Mouse (Mus musculus) limb, embryonic 15.5 days (tissue): ENCODE data around the gene Creb3l1. TPM values are rescaled to one million over a fixed set of nuclear protein-coding genes. Genes with fewer than 3 reads are reported as not detected.

Experiments used
- ATAC-seq: fragments of 200-750 bp; cut with Nextera tagmentation; 2 replicates; pipeline ENCODE4 v1.8.0; 2017; ENCODE audit warnings: low read depth, moderate TSS enrichment; ENCODE audit not compliant: insufficient number of reproducible peaks, low FRiP score, low TSS enrichment
- H3K27ac ChIP-seq: fragments of 300-500 bp; sonication (generic); 2 replicates; pipeline ENCODE4 v1.5.1; 2015; ENCODE audit warnings: moderate library complexity, mild to moderate bottlenecking, inconsistent platforms
- H3K27me3 ChIP-seq: fragments of 300-500 bp; sonication (generic); 2 replicates; pipeline ENCODE4 v1.6.1; 2015; ENCODE audit warnings: inconsistent platforms
- H3K36me3 ChIP-seq: fragments of 300-500 bp; sonication (generic); 2 replicates; pipeline ENCODE4 v1.6.1; 2015; ENCODE audit warnings: inconsistent platforms
- H3K4me1 ChIP-seq: fragments of 300-500 bp; sonication (generic); 2 replicates; pipeline ENCODE4 v1.6.1; 2015; ENCODE audit warnings: inconsistent platforms
- H3K4me2 ChIP-seq: fragments of 300-500 bp; sonication (generic); 2 replicates; pipeline ENCODE4 v1.6.1; 2015; ENCODE audit warnings: mild to moderate bottlenecking, inconsistent platforms
- H3K4me3 ChIP-seq: fragments of 300-500 bp; sonication (generic); 2 replicates; pipeline ENCODE4 v1.5.1; 2015; ENCODE audit warnings: mild to moderate bottlenecking, inconsistent platforms
- H3K9ac ChIP-seq: fragments of 300-500 bp; sonication (generic); 2 replicates; pipeline ENCODE4 v1.6.1; 2015; ENCODE audit warnings: inconsistent platforms
- H3K9me3 ChIP-seq: fragments of 300-500 bp; sonication (generic); 2 replicates; pipeline ENCODE4 v1.6.1; 2016; ENCODE audit warnings: inconsistent platforms
- WGBS: fragments of 180-500 bp; shearing (Covaris S2); methylation state at CpG from one replicate; pipeline ENCODE4 v1.1.7; 2015; 5-methylcytosine and 5-hydroxymethylcytosine counted together
- polyA plus RNA-seq: library from polyadenylated mRNA; unstranded; fragments of >200 nt; fragmentation: Nextera tagmentation; extraction: Ambion mirVana; gene quantifications from 2 replicates; pipeline ENCODE4 v1.2.1, GENCODE M21; 2015

Creb3l1 gene
- polyA plus RNA-seq, 1 experiment from 2014 or later: 30.4 TPM

GRCm38 (mm10) chr2:92029387-92030133 lies 5.3 kb upstream of the Creb3l1 start:
- no peak for ATAC-seq
- 66% methylated on average over 10 of the region's 10 CpGs for WGBS
- no peaks in the 10 kb centered on the region for H3K9me3 ChIP-seq
- H3K4me3 ChIP-seq: no peak overlapping the region
- H3K27ac ChIP-seq: no peak overlapping the region
- H3K9ac ChIP-seq: no peak overlapping the region
- peaks cover 7% of the 10 kb centered on the region; the same call in 1 of the 2 replicates for H3K27me3 ChIP-seq
- no peaks in the 10 kb centered on the region for H3K36me3 ChIP-seq
- H3K4me2 ChIP-seq: no peak overlapping the region
- H3K4me1 ChIP-seq: peaks cover 6% of the 10 kb centered on the region; the same call in 1 of the 2 replicates

- ATAC-seq: no peak
- Histone ChIP-seq H3K9ac (no peak overlapping the region), H3K4me3 (no peak overlapping the region), H3K27ac (no peak overlapping the region), H3K4me2 (no peak overlapping the region), H3K36me3 (no peaks in the 10 kb centered on the region), H3K4me1 (peaks cover 11% of the 10 kb centered on the region; the same call in 1 of the 2 replicates), H3K27me3 (peaks cover 7% of the 10 kb centered on the region; the same call in 1 of the 2 replicates), H3K9me3 (no peaks in the 10 kb centered on the region)
- 68% methylated on average over 11 of the region's 11 CpGs for WGBS
Observed at GRCm38 (mm10) chr2:92027811-92028590, 3.7 kb upstream of the Creb3l1 start.

GRCm38 (mm10) chr2:92025966-92026365 lies 1.7 kb upstream of the Creb3l1 start:
- H3K27ac ChIP-seq: no peak overlapping the region
- peaks cover 27% of the 10 kb centered on the region for H3K4me1 ChIP-seq
- no peak overlapping the region for H3K9ac ChIP-seq
- H3K4me3 ChIP-seq: no peak overlapping the region
- ATAC-seq: no peak
- no peak overlapping the region for H3K4me2 ChIP-seq
- H3K27me3 ChIP-seq: peaks cover 13% of the 10 kb centered on the region
- H3K36me3 ChIP-seq: no peaks in the 10 kb centered on the region
- WGBS: 68% methylated on average over 6 of the region's 6 CpGs
- H3K9me3 ChIP-seq: no peaks in the 10 kb centered on the region

GRCm38 (mm10) chr2:92025202-92025601 lies 900 bp upstream of the Creb3l1 start:
- Histone ChIP-seq H3K27me3 (peaks cover 13% of the 10 kb centered on the region), H3K4me1 (peaks cover 32% of the 10 kb centered on the region), H3K4me3 (no peak overlapping the region), H3K36me3 (no peaks in the 10 kb centered on the region), H3K27ac (no peak overlapping the region), H3K9me3 (no peaks in the 10 kb centered on the region), H3K9ac (no peak overlapping the region), H3K4me2 (no peak overlapping the region)
- no peak for ATAC-seq
- 83% methylated on average over 2 of the region's 2 CpGs for WGBS

GRCm38 (mm10) chr2:92023362-92024273 lies 684 bp downstream of the Creb3l1 start:
- Histone ChIP-seq H3K9me3 (no peaks in the 10 kb centered on the region), H3K4me2 (peak overlapping the region; percentile 84), H3K27me3 (peaks cover 13% of the 10 kb centered on the region), H3K27ac (peak overlapping the region; percentile 80), H3K4me1 (peaks cover 40% of the 10 kb centered on the region), H3K36me3 (no peaks in the 10 kb centered on the region), H3K9ac (peak overlapping the region; percentile 50), H3K4me3 (peak overlapping the region; percentile 60)
- whole genome bisulfite sequencing: 3% methylated on average over 56 of the region's 56 CpGs
- peak; percentile 54; the same call in 1 of the 2 replicates for ATAC-seq

- H3K36me3 ChIP-seq: no peaks in the 10 kb centered on the region
- H3K9ac ChIP-seq: no peak overlapping the region
- whole genome bisulfite sequencing: 42% methylated on average over 4 of the region's 4 CpGs
- H3K27me3 ChIP-seq: peaks cover 14% of the 10 kb centered on the region
- H3K4me2 ChIP-seq: peak overlapping the region; percentile 25; the same call in 1 of the 2 replicates
- no peaks in the 10 kb centered on the region for H3K9me3 ChIP-seq
- ATAC-seq: no peak
- peaks cover 51% of the 10 kb centered on the region for H3K4me1 ChIP-seq
- H3K27ac ChIP-seq: no peak overlapping the region
- no peak overlapping the region for H3K4me3 ChIP-seq
Observed at GRCm38 (mm10) chr2:92020676-92021265, 3.5 kb downstream of the Creb3l1 start.

GRCm38 (mm10) chr2:92017440-92017839 lies 6.9 kb downstream of the Creb3l1 start:
- no peak for ATAC-seq
- Histone ChIP-seq H3K4me1 (peaks cover 64% of the 10 kb centered on the region), H3K9ac (no peak overlapping the region), H3K9me3 (no peaks in the 10 kb centered on the region), H3K36me3 (no peaks in the 10 kb centered on the region), H3K4me3 (no peak overlapping the region), H3K27ac (no peak overlapping the region), H3K27me3 (peaks cover 8% of the 10 kb centered on the region; the same call in 1 of the 2 replicates), H3K4me2 (no peak overlapping the region)
- WGBS: 37% methylated on average over 1 of the region's 1 CpGs

GRCm38 (mm10) chr2:92016981-92017380 lies 7.3 kb downstream of the Creb3l1 start:
- WGBS: 54% methylated on average over 3 of the region's 3 CpGs
- H3K4me2 ChIP-seq: no peak overlapping the region

GRCm38 (mm10) chr2:92014891-92015290 lies 9.4 kb downstream of the Creb3l1 start:
- Histone ChIP-seq H3K4me1 (peaks cover 66% of the 10 kb centered on the region), H3K4me3 (no peak overlapping the region), H3K9me3 (no peaks in the 10 kb centered on the region), H3K36me3 (no peaks in the 10 kb centered on the region), H3K4me2 (no peak overlapping the region), H3K9ac (no peak overlapping the region), H3K27me3 (peaks cover 5% of the 10 kb centered on the region; the same call in 1 of the 2 replicates), H3K27ac (no peak overlapping the region)
- WGBS: 81% methylated on average over 5 of the region's 5 CpGs
- ATAC-seq: no peak

More at GRCm38 (mm10) chr2:92016981-92017380, 7.3 kb downstream of the Creb3l1 start:
- no peaks in the 10 kb centered on the region for H3K9me3 ChIP-seq
- H3K4me3 ChIP-seq: no peak overlapping the region
- no peak overlapping the region for H3K9ac ChIP-seq
- H3K27me3 ChIP-seq: peaks cover 5% of the 10 kb centered on the region; the same call in 1 of the 2 replicates
- no peaks in the 10 kb centered on the region for H3K36me3 ChIP-seq
- no peak for ATAC-seq
- H3K27ac ChIP-seq: no peak overlapping the region
- H3K4me1 ChIP-seq: peaks cover 64% of the 10 kb centered on the region

GRCm38 (mm10) chr2:92014248-92014647 lies 10.1 kb downstream of the Creb3l1 start:
- no peaks in the 10 kb centered on the region for H3K36me3 ChIP-seq
- H3K9ac ChIP-seq: no peak overlapping the region
- H3K27me3 ChIP-seq: peaks cover 5% of the 10 kb centered on the region; the same call in 1 of the 2 replicates
- no peak overlapping the region for H3K27ac ChIP-seq
- 72% methylated on average over 6 of the region's 6 CpGs for WGBS
- no peak overlapping the region for H3K4me3 ChIP-seq
- peaks cover 62% of the 10 kb centered on the region for H3K4me1 ChIP-seq
- no peaks in the 10 kb centered on the region for H3K9me3 ChIP-seq
- no peak for ATAC-seq
- H3K4me2 ChIP-seq: no peak overlapping the region
